8 mouse cellular contexts compared by ENCODE assay signal in genomic region chr14:60379323-60379957, GRCm38 (mm10). TPM values are rescaled to one million over a fixed set of nuclear protein-coding genes. Genes with fewer than 3 reads are reported as not detected.
A peak's percentile ranks its signal among the peaks of the same experiment; 100 is the strongest.
DNase-seq lines count a peak whose midpoint lies in the region.

No protein-coding gene starts in this region.

- no peaks in the 10 kb centered on the region for H3K36me3 ChIP-seq in limb, embryonic 10.5 days

- H3K4me3 ChIP-seq in limb, embryonic 10.5 days: peak overlapping the region; percentile 65

- H3K27ac ChIP-seq in limb, embryonic 10.5 days: peak overlapping the region; percentile 84; the same call in 1 of the 2 replicates

- peaks cover 55% of the 10 kb centered on the region for H3K27me3 ChIP-seq in limb, embryonic 10.5 days (ENCODE audit: low read depth, poor library complexity, severe bottlenecking)

- peaks cover 25% of the 10 kb centered on the region for H3K4me1 ChIP-seq in limb, embryonic 10.5 days

- DNase-seq in adrenal gland, adult (ENCODE audit: inconsistent age in 2 of 2, low spot score in 1 of 2): peak; percentile 16 to 49
- DNase-seq in adrenal gland, postnatal 36 days: no peak
- DNase-seq in right cerebral cortex, adult 2 months (ENCODE audit: low spot score in 2 of 2): peak; percentile 37 to 48
- no peak for DNase-seq in right cerebral cortex, adult 18-20 months
- DNase-seq in limb, embryonic 10.5 days (ENCODE audit: low spot score): peak; percentile 37
- peak; percentile 46 for DNase-seq in retina, postnatal 1 day
- no peak for DNase-seq in adrenal gland, postnatal 10 days
- no peak for DNase-seq in kidney, postnatal 14 days

- 53% methylated on average over 20 of the region's 20 CpGs for WGBS in limb, embryonic 10.5 days

- no peaks in the 10 kb centered on the region for H3K9me3 ChIP-seq in limb, embryonic 10.5 days (replicated peaks)

RNA-seq across cellular contexts. Expression of gene Amer2, which starts 6.4 kb away (rescaled TPM):
- total RNA-seq in adrenal gland, postnatal 36 days (2021): 1 to 10 TPM; 2.2 to 3.1 TPM
- polyA plus RNA-seq in limb, embryonic 10.5 days (2016; fragmentation: Nextera tagmentation; extraction: Ambion mirVana): 3.0 and 3.4 TPM in 2 replicates
- 1 to 10 TPM; 2.4 to 3.4 TPM for total RNA-seq in adrenal gland, postnatal 10 days (2021)

Comparison
In these comparisons a context has a peak if more than half of its experiments do, and no peak if none do; other contexts are left out.
1. DNase-seq: peak in adrenal gland, adult (2 of 2), right cerebral cortex, adult 2 months (2 of 2), limb, embryonic 10.5 days (single experiment) and retina, postnatal 1 day (single experiment); none in adrenal gland, postnatal 36 days (0 of 2), right cerebral cortex, adult 18-20 months (single experiment), adrenal gland, postnatal 10 days (single experiment) and kidney, postnatal 14 days (single experiment).